Mouse (Mus musculus): ENCODE measurements at regions not wholly inside any gene's neighbourhood (a gene's known extent, or its start where the extent isn't known, plus 50 kb on each side); places are given as distances from the start of the nearest gene placed in this dataset.
"Not testable (repeated sequence)": the region's sequence is repeated elsewhere in the genome, so short reads cannot be mapped to it uniquely, and the experiment has no call there.

- not testable (repeated sequence) for H3K79me2 ChIP-seq (ENCODE audit: control insufficient read depth, insufficient read depth, low read length, poor library complexity); H3K9me3 ChIP-seq (replicated peaks; ENCODE audit: insufficient read depth, low read length); H3K9ac ChIP-seq (ENCODE audit: control insufficient read depth, low read depth, low read length, poor library complexity, severe bottlenecking); DNase-seq (ENCODE audit: low read depth, low spot score); H3K36me3 ChIP-seq (ENCODE audit: control insufficient read depth in 1 of 2, insufficient read depth in 2 of 2, low read length in 2 of 2); H3K27me3 ChIP-seq (ENCODE audit: control insufficient read depth in 1 of 2, insufficient read depth in 2 of 2, low read length in 2 of 2); H3K4me1 ChIP-seq (ENCODE audit: control insufficient read depth in 1 of 2, insufficient read depth in 2 of 2, low read length in 2 of 2); H3K27ac ChIP-seq (ENCODE audit: control insufficient read depth, low read depth, low read length); H3K4me3 ChIP-seq (ENCODE audit: control insufficient read depth in 1 of 2, insufficient read depth in 1 of 2, low read depth in 2 of 2, low read length in 2 of 2)
These were observed 1137.7 kb upstream of the Zfp386 start for GRCm38 (mm10) chr12:114909799-114910198.

GRCm38 (mm10) chr12:114914406-114914805, 1133.1 kb upstream of the Zfp386 start:
- not testable (repeated sequence) for DNase-seq (ENCODE audit: low read depth, low spot score)

GRCm38 (mm10) chr12:114927691-114928090, 1119.8 kb upstream of the Zfp386 start:
- DNase-seq (ENCODE audit: low read depth, low spot score), result no peak
- no peaks in the 10 kb centered on the region for H3K79me2 ChIP-seq (ENCODE audit: control insufficient read depth, insufficient read depth, low read length, poor library complexity)
- no peaks in the 10 kb centered on the region for H3K4me1 ChIP-seq (ENCODE audit: control insufficient read depth in 1 of 2, insufficient read depth in 2 of 2, low read length in 2 of 2)
- no peak overlapping the region for H3K9ac ChIP-seq (ENCODE audit: control insufficient read depth, low read depth, low read length, poor library complexity, severe bottlenecking)
- no peak overlapping the region for H3K4me3 ChIP-seq (ENCODE audit: control insufficient read depth in 1 of 2, insufficient read depth in 1 of 2, low read depth in 2 of 2, low read length in 2 of 2)
- TF ChIP-seq CHD2 (IDR thresholded peaks at IDR 0.05; ENCODE audit: low read length), result no peak
- TF ChIP-seq TAL1 (IDR thresholded peaks at IDR 0.05; ENCODE audit: low read length), result no peak
- no peak for TF ChIP-seq ZC3H11A (IDR thresholded peaks at IDR 0.05; ENCODE audit: low read depth, low read length)
- no peak for TF ChIP-seq POLR2AphosphoS2 (IDR thresholded peaks at IDR 0.05; ENCODE audit: low read length)
- no peak for TF ChIP-seq NELFE (IDR thresholded peaks at IDR 0.05; ENCODE audit: low read depth, low read length)
- TF ChIP-seq KAT2A (conservative IDR thresholded peaks at IDR 0.05; ENCODE audit: low read depth, low read length), result no peak
- no peak for TF ChIP-seq ELF1 (IDR thresholded peaks at IDR 0.05; ENCODE audit: low read depth, low read length)
- no peak for TF ChIP-seq NRF1 (IDR thresholded peaks at IDR 0.05; ENCODE audit: insufficient read depth, low read depth, low read length, poor library complexity, severe bottlenecking)
- TF ChIP-seq MXI1 (IDR thresholded peaks at IDR 0.05; ENCODE audit: low read depth, low read length), result no peak
- no peak for TF ChIP-seq TCF12 (IDR thresholded peaks at IDR 0.05; ENCODE audit: low read depth, low read length)
- no peak for TF ChIP-seq ZKSCAN1 (IDR thresholded peaks at IDR 0.05; ENCODE audit: low read depth, low read length)
- no peak for TF ChIP-seq UBTF (IDR thresholded peaks at IDR 0.05; ENCODE audit: borderline replicate concordance, insufficient read depth, low read depth, low read length)
- no peak for TF ChIP-seq POLR2AphosphoS5 (IDR thresholded peaks at IDR 0.05; ENCODE audit: borderline replicate concordance, low read depth, low read length)
- no peak for TF ChIP-seq MYB (IDR thresholded peaks at IDR 0.05; ENCODE audit: low read depth, low read length)
- no peak for TF ChIP-seq RCOR1 (IDR thresholded peaks at IDR 0.05; ENCODE audit: low read depth, low read length)
- TF ChIP-seq MAX (IDR thresholded peaks at IDR 0.05; ENCODE audit: low read length), result no peak
- TF ChIP-seq JUND (IDR thresholded peaks at IDR 0.05; ENCODE audit: low read depth, low read length), result no peak
- TF ChIP-seq MEF2A (IDR thresholded peaks at IDR 0.05; ENCODE audit: extremely low read depth, insufficient replicate concordance, low read depth, low read length, poor library complexity, severe bottlenecking), result no peak
- no peak overlapping the region for H3K27ac ChIP-seq (ENCODE audit: control insufficient read depth, low read depth, low read length)
- H3K27me3 ChIP-seq (ENCODE audit: control insufficient read depth in 1 of 2, insufficient read depth in 2 of 2, low read length in 2 of 2), result no peaks in the 10 kb centered on the region
- H3K9me3 ChIP-seq (replicated peaks; ENCODE audit: insufficient read depth, low read length), result no peaks in the 10 kb centered on the region
- no peaks in the 10 kb centered on the region for H3K36me3 ChIP-seq (ENCODE audit: control insufficient read depth in 1 of 2, insufficient read depth in 2 of 2, low read length in 2 of 2)

More at GRCm38 (mm10) chr12:114914406-114914805, 1133.1 kb upstream of the Zfp386 start:
- H3K36me3 ChIP-seq (ENCODE audit: control insufficient read depth in 1 of 2, insufficient read depth in 2 of 2, low read length in 2 of 2); H3K79me2 ChIP-seq (ENCODE audit: control insufficient read depth, insufficient read depth, low read length, poor library complexity); H3K4me1 ChIP-seq (ENCODE audit: control insufficient read depth in 1 of 2, insufficient read depth in 2 of 2, low read length in 2 of 2); H3K27me3 ChIP-seq (ENCODE audit: control insufficient read depth in 1 of 2, insufficient read depth in 2 of 2, low read length in 2 of 2); H3K27ac ChIP-seq (ENCODE audit: control insufficient read depth, low read depth, low read length); H3K4me3 ChIP-seq (ENCODE audit: control insufficient read depth in 1 of 2, insufficient read depth in 1 of 2, low read depth in 2 of 2, low read length in 2 of 2); H3K9me3 ChIP-seq (replicated peaks; ENCODE audit: insufficient read depth, low read length); H3K9ac ChIP-seq (ENCODE audit: control insufficient read depth, low read depth, low read length, poor library complexity, severe bottlenecking): not testable (repeated sequence)

All from MEL (cell line).